Mouse (Mus musculus) gastrocnemius, adult 8-10 months (tissue): ENCODE measurements at regions not wholly inside any gene's neighbourhood (a gene's known extent, or its start where the extent isn't known, plus 50 kb on each side); places are given as distances from the start of the nearest gene placed in this dataset.
"Not testable (repeated sequence)": the region's sequence is repeated elsewhere in the genome, so short reads cannot be mapped to it uniquely, and the experiment has no call there.

ENCODE experiments used
- DNase-seq, 2 experiments: peaks; one replicate each; pipeline ENCODE4 v3.0.0; 2022; ENCODE audit warnings: low spot score in 2 of 2

- DNase-seq: no peak
Observed at GRCm38 (mm10) chr2:168424277-168425099, 143.0 kb upstream of the Kcng1 start.

- no peak for DNase-seq
Observed at GRCm38 (mm10) chr2:168423551-168423950, 142.0 kb upstream of the Kcng1 start.

GRCm38 (mm10) chr2:168415140-168415539, 133.6 kb upstream of the Kcng1 start:
- DNase-seq: no peak

- no peak for DNase-seq
Observed at GRCm38 (mm10) chr2:168414110-168414872, 132.8 kb upstream of the Kcng1 start.

GRCm38 (mm10) chr2:168412853-168413252, 131.3 kb upstream of the Kcng1 start:
- DNase-seq: no peak

GRCm38 (mm10) chr2:168402782-168403513, 121.4 kb upstream of the Kcng1 start:
- no peak for DNase-seq

- no peak for DNase-seq
Observed at GRCm38 (mm10) chr2:168399088-168399709, 117.7 kb upstream of the Kcng1 start.

- no peak for DNase-seq
Observed at GRCm38 (mm10) chr2:168396316-168396715, 114.8 kb upstream of the Kcng1 start.

- DNase-seq: no peak
Observed at GRCm38 (mm10) chr2:168393341-168393740, 111.8 kb upstream of the Kcng1 start.

- not testable (repeated sequence) for DNase-seq
Observed at GRCm38 (mm10) chr2:168392171-168392570, 110.6 kb upstream of the Kcng1 start.

GRCm38 (mm10) chr2:168380606-168381005, 99.1 kb upstream of the Kcng1 start:
- no peak for DNase-seq

- DNase-seq: no peak
Observed at GRCm38 (mm10) chr2:168372356-168372755, 90.8 kb upstream of the Kcng1 start.

- DNase-seq: no peak
Observed at GRCm38 (mm10) chr2:168371245-168371644, 89.7 kb upstream of the Kcng1 start.

GRCm38 (mm10) chr2:168359200-168359599, 77.7 kb upstream of the Kcng1 start:
- DNase-seq: no peak

- no peak for DNase-seq
Observed at GRCm38 (mm10) chr2:168358551-168358950, 77.0 kb upstream of the Kcng1 start.

- no peak for DNase-seq
Observed at GRCm38 (mm10) chr2:168357815-168358214, 76.3 kb upstream of the Kcng1 start.

- no peak for DNase-seq
Observed at GRCm38 (mm10) chr2:168354397-168354796, 72.9 kb upstream of the Kcng1 start.

- DNase-seq: no peak
Observed at GRCm38 (mm10) chr2:168352626-168353025, 71.1 kb upstream of the Kcng1 start.

GRCm38 (mm10) chr2:168352194-168352593, 70.7 kb upstream of the Kcng1 start:
- no peak for DNase-seq

GRCm38 (mm10) chr2:168345384-168345783, 63.8 kb upstream of the Kcng1 start:
- DNase-seq: no peak

- DNase-seq: no peak
Observed at GRCm38 (mm10) chr2:168343705-168344104, 62.2 kb upstream of the Kcng1 start.
